Mouse (Mus musculus) urinary bladder, adult 18-20 months (tissue): ENCODE measurements around the gene Hpca.

Experiments
- DNase-seq, 2 experiments: peaks; one replicate each; pipeline ENCODE4 v3.0.0; 2022; ENCODE audit warnings: low spot score in 2 of 2, mixed read lengths in 2 of 2

The Hpca gene

GRCm38 (mm10) chr4:129108624-129109023, 13.2 kb downstream of the Hpca start:
- no peak for DNase-seq

GRCm38 (mm10) chr4:129107348-129107899, 14.4 kb downstream of the Hpca start:
- DNase-seq = no peak

GRCm38 (mm10) chr4:129106073-129106472, 15.8 kb downstream of the Hpca start:
- no peak for DNase-seq

GRCm38 (mm10) chr4:129105356-129105755, 16.5 kb downstream of the Hpca start, which contains the start of gene Tmem54:
Gene Tmem54 (plus strand): TSS chr4:129105548.
- peak; percentile 72 to 78 for DNase-seq

- DNase-seq = no peak
Observed at GRCm38 (mm10) chr4:129102133-129102829, 19.6 kb downstream of the Hpca start.

GRCm38 (mm10) chr4:129097006-129097405, 24.8 kb downstream of the Hpca start:
- DNase-seq = no peak

- no peak for DNase-seq
Observed at GRCm38 (mm10) chr4:129095276-129095675, 26.6 kb downstream of the Hpca start.

GRCm38 (mm10) chr4:129087850-129088249, 34.0 kb downstream of the Hpca start:
- no peak for DNase-seq

- peak; percentile 48 to 54 for DNase-seq
Observed at GRCm38 (mm10) chr4:129086078-129086477, 35.8 kb downstream of the Hpca start.

GRCm38 (mm10) chr4:129084896-129085295, 36.9 kb downstream of the Hpca start:
- DNase-seq = no peak

GRCm38 (mm10) chr4:129082379-129083115, 39.3 kb downstream of the Hpca start:
- peak; percentile 57 to 76 for DNase-seq

- no peak for DNase-seq
Observed at GRCm38 (mm10) chr4:129081939-129082338, 39.9 kb downstream of the Hpca start.

- DNase-seq = peak in 1 of 2 experiments; percentile 20
Observed at GRCm38 (mm10) chr4:129081512-129081911, 40.3 kb downstream of the Hpca start.

- no peak for DNase-seq
Observed at GRCm38 (mm10) chr4:129081041-129081440, 40.8 kb downstream of the Hpca start.

- DNase-seq = no peak
Observed at GRCm38 (mm10) chr4:129079126-129079525, 42.7 kb downstream of the Hpca start.

GRCm38 (mm10) chr4:129068848-129069247, 53.0 kb downstream of the Hpca start:
- no peak for DNase-seq

GRCm38 (mm10) chr4:129067638-129068415, 54.0 kb downstream of the Hpca start:
- no peak for DNase-seq

- DNase-seq = no peak
Observed at GRCm38 (mm10) chr4:129065688-129066236, 56.1 kb downstream of the Hpca start.

GRCm38 (mm10) chr4:129062281-129063075, 59.4 kb downstream of the Hpca start:
- no peak for DNase-seq
